Mouse (Mus musculus) forebrain, embryonic 11.5 days (tissue): ENCODE data around the gene Gm4881. TPM values are rescaled to one million over a fixed set of nuclear protein-coding genes. Genes with fewer than 3 reads are reported as not detected.

Experiments used
- ATAC-seq: fragments of 200-750 bp; cut with Nextera tagmentation; replicated peaks from 2 replicates; pipeline ENCODE4 v1.8.0; 2017; ENCODE audit warnings: moderate TSS enrichment; ENCODE audit not compliant: low FRiP score
- DNase-seq: peaks from one replicate; pipeline ENCODE4 v3.0.0-alpha.2; 2017; ENCODE audit warnings: low spot score
- H3K27ac ChIP-seq: fragments of 300-500 bp; sonication (generic); 2 replicates; pipeline ENCODE4 v1.5.1; 2014; ENCODE audit warnings: low read depth, low read length
- H3K27me3 ChIP-seq: fragments of 300-500 bp; sonication (generic); 2 replicates; pipeline ENCODE4 v1.6.1; 2014; ENCODE audit warnings: mild to moderate bottlenecking, low read length, mixed read lengths; ENCODE audit not compliant: control insufficient read depth, insufficient read depth
- H3K36me3 ChIP-seq: fragments of 300-500 bp; sonication (generic); 2 replicates; pipeline ENCODE4 v1.6.1; 2014; ENCODE audit warnings: mild to moderate bottlenecking, low read length, moderate library complexity, mixed read lengths; ENCODE audit not compliant: control insufficient read depth, insufficient read depth
- H3K4me1 ChIP-seq: fragments of 300-500 bp; sonication (generic); replicated peaks from 2 replicates; pipeline ENCODE4 v1.6.1; 2014; ENCODE audit warnings: low read length, mixed read lengths; ENCODE audit not compliant: control insufficient read depth, insufficient read depth
- H3K4me2 ChIP-seq: fragments of 300-500 bp; sonication (generic); 2 replicates; pipeline ENCODE4 v1.6.1; 2014; ENCODE audit warnings: low read depth, mild to moderate bottlenecking, low read length, moderate library complexity, mixed read lengths; ENCODE audit not compliant: severe bottlenecking
- H3K4me3 ChIP-seq: fragments of 300-500 bp; sonication (generic); 2 replicates; pipeline ENCODE4 v1.5.1; 2014; ENCODE audit warnings: low read depth, low read length
- H3K9ac ChIP-seq: fragments of 300-500 bp; sonication (generic); 2 replicates; pipeline ENCODE4 v1.6.1; 2014; ENCODE audit warnings: low read length
- H3K9me3 ChIP-seq: fragments of 300-500 bp; sonication (generic); 2 replicates; pipeline ENCODE4 v1.6.1; 2016; ENCODE audit warnings: low read length, mixed read lengths; ENCODE audit not compliant: control insufficient read depth
- WGBS: fragments of 180-500 bp; shearing (Covaris S2); extraction: QIAGEN DNeasy Blood & Tissue Kit; methylation state at CpG from one replicate; pipeline ENCODE4 v1.1.7; 2014; 5-methylcytosine and 5-hydroxymethylcytosine counted together
- polyA plus RNA-seq: library from polyadenylated mRNA; unstranded; fragments of >200 nt; fragmentation: Nextera tagmentation; extraction: Ambion mirVana; gene quantifications from 2 replicates; pipeline ENCODE4 v1.2.1, GENCODE M21; 2014

The Gm4881 gene
- polyA plus RNA-seq, 1 experiment from 2014 or later = 0.55 TPM

DNA sequence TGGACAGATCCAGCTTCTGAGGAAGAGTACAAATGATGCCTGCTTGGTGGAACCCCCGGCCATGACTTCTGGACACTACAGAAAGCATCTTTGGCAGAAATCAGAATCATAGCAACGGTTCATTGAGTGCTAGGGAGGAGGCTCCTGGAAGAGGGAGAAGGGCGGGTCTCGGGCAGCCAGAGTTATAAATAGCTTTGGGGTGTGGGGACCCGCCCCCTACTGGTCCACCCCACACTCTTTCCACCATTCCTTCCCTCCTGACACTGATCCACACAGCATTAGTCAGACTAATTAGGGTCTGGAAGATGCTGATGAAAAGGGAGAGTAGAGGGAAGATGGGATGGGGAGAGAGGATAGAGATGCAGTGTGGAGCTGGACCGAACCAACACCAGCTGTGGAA lies 37.7 kb downstream of the Gm4881 start:
- no peak for ATAC-seq
- H3K9ac ChIP-seq = no peak overlapping the region

DNA sequence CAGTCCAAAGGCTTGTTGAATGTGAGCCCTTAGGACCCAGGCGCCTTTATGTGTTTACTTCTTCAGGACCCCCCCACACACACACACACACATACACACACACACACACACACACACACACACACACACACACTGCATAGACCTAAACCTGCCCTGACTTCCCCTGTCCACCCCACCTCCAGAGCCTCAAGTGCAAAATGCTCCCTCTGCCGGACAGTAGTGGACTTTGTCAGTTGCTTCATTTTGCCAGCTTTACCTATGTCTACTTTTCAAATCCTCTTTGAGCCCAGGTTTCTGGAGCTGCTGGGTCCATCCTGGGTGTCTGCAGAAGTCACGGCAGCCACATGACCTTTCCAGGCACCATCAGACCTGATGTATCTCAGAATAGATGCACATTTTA lies 39.4 kb downstream of the Gm4881 start:
- ATAC-seq (peak; percentile 37), DNase-seq (peak; percentile 81)
- Histone ChIP-seq H3K4me3 (peak overlapping the region; percentile 63), H3K36me3 (no peaks in the 10 kb centered on the region), H3K27me3 (no peaks in the 10 kb centered on the region), H3K27ac (no peak overlapping the region), H3K9ac (no peak overlapping the region; the same call in 1 of the 2 replicates), H3K9me3 (no peaks in the 10 kb centered on the region), H3K4me2 (peak overlapping the region; percentile 77), H3K4me1 (peaks cover 5% of the 10 kb centered on the region; the same call in 1 of the 2 replicates)
- WGBS = 14% methylated on average over 3 of the region's 3 CpGs

More for the DNA sequence above, 37.7 kb downstream of the Gm4881 start:
- no peaks in the 10 kb centered on the region for H3K27me3 ChIP-seq
- H3K4me3 ChIP-seq = no peak overlapping the region
- no peaks in the 10 kb centered on the region for H3K36me3 ChIP-seq
- no peak for DNase-seq
- H3K4me1 ChIP-seq = peaks cover 5% of the 10 kb centered on the region; the same call in 1 of the 2 replicates
- H3K4me2 ChIP-seq = no peak overlapping the region
- H3K27ac ChIP-seq = no peak overlapping the region
- WGBS = 48% methylated on average over 6 of the region's 6 CpGs
- H3K9me3 ChIP-seq = no peaks in the 10 kb centered on the region

DNA sequence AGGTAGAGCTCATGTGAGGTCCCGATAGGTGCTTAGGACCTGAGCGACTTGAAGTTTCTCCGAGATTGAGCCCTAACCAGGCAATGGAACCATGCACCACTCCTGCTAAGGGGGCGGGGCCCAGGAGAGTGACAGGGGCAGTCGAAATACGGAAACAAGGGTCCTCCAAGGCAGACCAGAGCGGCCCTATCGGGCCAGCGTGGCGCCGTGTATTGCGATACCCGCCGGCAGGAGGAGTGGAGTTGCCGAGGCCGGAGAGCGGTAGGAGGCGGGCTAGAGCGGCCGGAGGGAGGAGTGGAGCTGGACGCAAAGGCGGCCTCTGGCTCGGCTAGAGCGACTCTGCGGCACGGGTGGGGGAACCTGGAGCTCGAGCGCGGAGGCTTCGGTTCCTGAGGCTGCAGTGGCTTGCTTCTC lies 40.2 kb downstream of the Gm4881 start:
- DNase-seq (peak; percentile 98), ATAC-seq (peak; percentile 96)
- Histone ChIP-seq H3K36me3 (no peaks in the 10 kb centered on the region), H3K27ac (no peak overlapping the region), H3K4me3 (peak overlapping the region; percentile 63), H3K27me3 (no peaks in the 10 kb centered on the region), H3K9me3 (no peaks in the 10 kb centered on the region), H3K4me1 (peaks cover 5% of the 10 kb centered on the region; the same call in 1 of the 2 replicates), H3K9ac (peak overlapping the region; percentile 76), H3K4me2 (peak overlapping the region; percentile 77)
- WGBS = under 1% methylated on average over 30 of the region's 30 CpGs

DNA sequence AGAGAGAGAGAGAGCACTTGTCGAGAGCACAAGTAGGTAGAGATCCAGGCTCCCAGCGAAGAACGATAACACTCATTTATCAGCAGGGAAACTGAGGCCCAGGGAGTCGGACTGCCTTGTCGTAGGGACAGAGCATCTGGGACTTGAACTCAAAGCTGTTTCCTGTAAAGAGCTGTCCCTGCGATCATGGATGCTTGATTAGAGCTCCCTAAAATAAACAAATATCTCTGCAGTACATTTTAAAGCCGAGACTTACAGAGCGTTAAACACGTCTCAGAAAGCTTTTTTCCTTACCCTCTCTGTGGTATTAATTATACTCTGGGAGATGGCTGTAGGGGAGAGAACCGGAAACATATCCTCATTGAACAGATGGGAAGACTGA lies 40.9 kb downstream of the Gm4881 start:
- Histone ChIP-seq H3K4me3 (peak overlapping the region; percentile 63), H3K4me2 (peak overlapping the region; percentile 72), H3K9me3 (no peaks in the 10 kb centered on the region), H3K36me3 (no peaks in the 10 kb centered on the region), H3K27me3 (no peaks in the 10 kb centered on the region), H3K4me1 (peaks cover 5% of the 10 kb centered on the region; the same call in 1 of the 2 replicates), H3K27ac (no peak overlapping the region; the same call in 1 of the 2 replicates), H3K9ac (no peak overlapping the region; the same call in 1 of the 2 replicates)
- 46% methylated on average over 10 of the region's 10 CpGs for WGBS
- DNase-seq = no peak
- no peak for ATAC-seq

DNA sequence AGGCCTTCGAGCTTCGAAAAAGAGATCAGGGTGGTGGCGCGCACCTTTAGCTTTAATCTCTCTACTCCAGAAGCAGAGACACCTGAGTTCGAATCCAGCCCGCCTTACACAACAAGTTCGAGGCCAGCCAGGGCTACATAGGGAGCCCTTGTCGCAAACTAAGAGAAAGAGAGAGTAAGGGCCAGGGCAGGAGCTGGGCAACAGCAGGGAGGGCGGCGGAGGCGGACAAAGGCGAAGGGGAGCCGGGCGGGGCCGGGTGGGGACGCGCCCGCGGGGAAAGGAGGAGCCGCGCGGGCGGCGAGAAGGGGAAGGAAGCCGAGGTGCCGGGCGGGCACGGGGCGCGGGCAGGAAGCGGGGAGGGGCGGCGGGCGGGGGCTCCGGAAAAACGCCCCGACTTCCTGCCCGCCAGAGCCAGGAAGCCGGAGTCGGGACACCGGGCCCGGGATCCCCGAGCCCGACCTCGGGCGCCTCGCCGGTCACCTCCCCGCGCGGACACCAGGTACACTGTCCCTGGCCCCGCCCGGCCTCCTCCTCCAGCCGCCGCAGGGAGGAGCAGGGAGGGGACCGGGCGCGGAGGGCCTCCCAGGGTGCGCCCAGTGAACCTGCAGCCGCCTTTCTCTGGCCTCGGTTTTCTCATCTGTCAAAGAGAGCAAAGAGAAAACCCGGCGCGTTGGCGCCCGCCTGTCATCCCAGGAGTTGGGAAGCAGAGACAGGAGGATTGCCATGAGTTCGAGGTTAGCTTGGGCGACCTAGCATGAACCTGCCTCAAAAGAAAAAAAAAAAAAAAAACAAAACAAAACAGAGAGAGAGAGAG lies 41.5 kb downstream of the Gm4881 start, which contains the start of gene Arhgef1:
Gene Arhgef1 (plus strand): TSS at position 283 of the 814 bp plus-strand sequence.
- H3K36me3 ChIP-seq = no peaks in the 10 kb centered on the region
- no peaks in the 10 kb centered on the region for H3K27me3 ChIP-seq
- H3K4me1 ChIP-seq = peaks cover 5% of the 10 kb centered on the region; the same call in 1 of the 2 replicates
- H3K27ac ChIP-seq = no peak within 1 kb of the TSS; the same call in 1 of the 2 replicates
- H3K4me3 ChIP-seq = peak within 1 kb of the TSS; percentile 63
- H3K9ac ChIP-seq = peak within 1 kb of the TSS; percentile 77
- DNase-seq (peak; percentile 77), ATAC-seq (no peak)
- H3K4me2 ChIP-seq = peak within 1 kb of the TSS; percentile 72
- H3K9me3 ChIP-seq = no peaks in the 10 kb centered on the region
- 6% methylated on average over 56 of the region's 68 CpGs for whole genome bisulfite sequencing

DNA sequence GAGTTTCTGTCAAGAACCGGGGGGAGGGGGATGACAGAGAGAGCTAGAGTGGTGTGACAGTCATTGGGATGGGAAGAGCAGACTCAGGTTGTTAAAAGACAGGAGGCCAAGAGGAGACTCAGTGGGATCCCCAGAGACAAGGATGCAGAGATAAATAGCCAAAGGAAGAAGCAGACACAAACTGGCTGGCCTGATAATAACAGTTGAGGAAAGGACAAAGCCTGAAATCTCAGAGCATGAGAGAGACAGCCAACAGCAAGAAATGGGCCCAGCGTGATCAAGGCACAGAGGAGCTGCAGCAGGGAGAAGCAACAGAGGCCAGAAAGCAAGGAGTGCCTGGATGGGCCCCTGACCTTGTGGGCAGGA lies 42.0 kb downstream of the Gm4881 start:
- H3K4me3 ChIP-seq = peak overlapping the region; percentile 63; the same call in 1 of the 2 replicates
- H3K27me3 ChIP-seq = no peaks in the 10 kb centered on the region
- no peak overlapping the region for H3K27ac ChIP-seq
- peak overlapping the region; percentile 77 for H3K9ac ChIP-seq
- H3K36me3 ChIP-seq = no peaks in the 10 kb centered on the region
- peaks cover 5% of the 10 kb centered on the region; the same call in 1 of the 2 replicates for H3K4me1 ChIP-seq
- ATAC-seq = no peak
- peak overlapping the region; percentile 72; the same call in 1 of the 2 replicates for H3K4me2 ChIP-seq
- whole genome bisulfite sequencing = 54% methylated on average over 2 of the region's 2 CpGs
- no peaks in the 10 kb centered on the region for H3K9me3 ChIP-seq
- no peak for DNase-seq

DNA sequence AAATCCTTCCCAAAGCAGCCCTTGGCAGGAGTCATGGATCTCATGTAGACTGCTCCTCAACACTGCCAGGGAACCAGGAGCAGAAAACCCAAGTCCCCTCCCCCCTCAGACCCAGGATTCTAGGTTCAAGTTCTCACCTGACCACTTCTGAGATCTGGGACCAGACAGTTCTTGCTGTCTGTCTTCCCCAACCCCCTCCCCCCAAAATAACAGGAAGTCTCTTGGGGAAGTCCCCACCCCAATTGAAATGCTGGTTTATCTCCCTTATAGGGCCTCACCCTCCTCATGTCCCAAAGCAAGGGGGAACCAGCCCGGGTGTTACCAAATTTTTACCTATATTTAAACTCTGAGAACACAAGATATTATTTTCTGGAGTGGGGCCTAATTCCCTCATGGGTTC lies 42.5 kb downstream of the Gm4881 start:
- no peak overlapping the region for H3K9ac ChIP-seq
- H3K9me3 ChIP-seq = no peaks in the 10 kb centered on the region
- DNase-seq (no peak), ATAC-seq (no peak)
- peaks cover 5% of the 10 kb centered on the region; the same call in 1 of the 2 replicates for H3K4me1 ChIP-seq
- 91% methylated on average over 1 of the region's 1 CpGs for WGBS
- H3K27me3 ChIP-seq = no peaks in the 10 kb centered on the region
- no peaks in the 10 kb centered on the region for H3K36me3 ChIP-seq
- no peak overlapping the region for H3K4me2 ChIP-seq
- no peak overlapping the region for H3K4me3 ChIP-seq
- no peak overlapping the region for H3K27ac ChIP-seq

DNA sequence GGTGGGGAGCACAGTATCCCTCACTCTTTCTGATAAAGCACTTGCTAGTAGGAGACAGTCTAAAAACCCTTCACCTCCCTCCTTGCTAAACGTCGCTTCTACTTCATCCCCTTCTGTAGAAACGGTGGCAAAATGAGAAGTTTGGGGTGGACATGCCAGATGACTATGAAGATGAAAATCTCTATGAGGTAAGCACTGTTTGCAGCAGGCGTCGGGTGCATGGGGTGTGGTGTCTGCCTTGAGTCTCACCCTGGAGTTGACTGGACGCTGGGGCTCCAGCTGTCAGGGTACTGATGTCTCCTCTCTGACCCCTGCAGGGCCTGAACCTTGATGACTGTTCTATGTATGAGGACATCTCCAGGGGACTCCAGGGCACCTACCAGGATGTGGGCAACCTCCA lies 43.2 kb downstream of the Gm4881 start:
- Histone ChIP-seq H3K4me2 (no peak overlapping the region), H3K27ac (no peak overlapping the region), H3K27me3 (no peaks in the 10 kb centered on the region), H3K4me1 (peaks cover 5% of the 10 kb centered on the region; the same call in 1 of the 2 replicates), H3K9me3 (no peaks in the 10 kb centered on the region), H3K4me3 (no peak overlapping the region), H3K9ac (no peak overlapping the region), H3K36me3 (no peaks in the 10 kb centered on the region)
- 87% methylated on average over 6 of the region's 6 CpGs for WGBS
- ATAC-seq (no peak), DNase-seq (no peak)
